Mouse (Mus musculus) retina, postnatal 7 days (tissue): ENCODE measurements around the gene Faxc.

Experiments used
- DNase-seq: peaks from one replicate; pipeline ENCODE4 v3.0.0-alpha.2; 2012; ENCODE audit warnings: low read depth, low spot score

Gene Faxc

DNA sequence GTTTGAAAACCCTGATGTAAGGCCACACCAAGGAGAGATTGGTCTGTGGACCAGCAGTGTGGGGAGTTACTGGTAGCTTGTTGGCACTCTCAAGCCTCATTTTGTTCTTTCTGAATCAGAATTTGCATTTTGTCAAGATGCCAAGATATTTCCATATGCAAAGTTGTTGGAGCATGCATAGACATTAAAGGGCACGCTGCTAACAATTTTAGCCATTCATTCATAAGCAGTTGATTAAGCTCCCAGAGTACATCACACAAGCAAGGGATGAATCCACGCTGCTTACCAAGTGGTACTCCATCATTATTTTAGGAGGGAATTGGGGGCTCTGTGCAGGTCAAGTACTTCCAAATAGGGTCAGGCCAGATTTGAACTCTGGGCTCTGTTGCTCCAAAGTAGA, 98.8 kb downstream of the Faxc start:
- DNase-seq = no peak
